Mouse (Mus musculus): ENCODE data around the gene Nck2. TPM values are rescaled to one million over a fixed set of nuclear protein-coding genes. Genes with fewer than 3 reads are reported as not detected.

The Nck2 gene
- polyA plus RNA-seq, 1 experiment, result 28.5 TPM

DNA sequence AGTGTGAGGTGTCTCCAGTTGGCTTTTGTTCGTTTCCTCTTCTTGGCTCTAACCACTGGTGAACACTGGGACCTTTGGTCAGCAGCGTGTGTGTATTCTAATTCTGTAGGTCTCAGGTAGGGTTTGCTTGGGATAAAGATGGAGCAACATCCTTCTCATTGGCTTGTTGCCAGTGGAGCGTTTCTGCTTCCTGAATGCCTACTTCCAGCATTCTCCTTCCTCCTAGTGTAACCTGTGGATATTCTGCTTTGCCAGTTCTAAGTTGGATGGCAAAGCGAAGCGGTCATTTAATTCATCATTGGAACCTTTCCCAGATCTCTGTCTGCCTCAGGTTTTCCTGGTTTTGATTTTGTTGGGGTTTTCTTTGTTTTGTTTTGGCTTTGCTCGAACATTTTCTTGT lies 59.3 kb downstream of the Nck2 start:
- Histone ChIP-seq H3K4me1 (ENCODE audit: control insufficient read depth, insufficient read depth, low read length) (peaks cover 6% of the 10 kb centered on the region), H3K27ac (ENCODE audit: insufficient read depth, low read length) (no peak overlapping the region; the same call in 1 of the 2 replicates)

DNA sequence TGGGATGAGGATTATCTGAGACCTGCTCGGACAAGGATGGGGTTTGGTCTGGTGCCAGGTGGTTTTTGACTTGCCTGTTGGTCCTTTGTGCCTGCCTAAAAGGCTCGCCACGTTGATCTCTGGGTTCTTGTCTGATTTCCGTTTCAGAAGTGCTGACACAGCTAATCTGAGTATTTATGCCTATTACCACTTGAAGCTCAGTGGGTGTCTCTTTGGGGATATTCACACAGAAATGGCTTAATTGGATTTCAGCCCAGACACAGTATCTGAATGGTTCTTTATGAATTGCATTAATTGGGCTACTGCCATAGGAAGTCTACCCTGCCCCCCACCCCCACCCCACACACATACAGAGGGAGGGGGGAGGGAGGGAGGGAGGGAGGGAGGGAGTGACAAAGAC lies 59.9 kb downstream of the Nck2 start:
- H3K27ac ChIP-seq (ENCODE audit: insufficient read depth, low read length), result no peak overlapping the region
- TF ChIP-seq POLR2A (IDR thresholded peaks at IDR 0.05; ENCODE audit: low read depth, low read length), result no peak
- peaks cover 6% of the 10 kb centered on the region for H3K4me1 ChIP-seq (ENCODE audit: control insufficient read depth, insufficient read depth, low read length)

More for the DNA sequence above, 59.3 kb downstream of the Nck2 start:
- TF ChIP-seq CTCF (IDR thresholded peaks at IDR 0.05; ENCODE audit: borderline replicate concordance, insufficient read depth, low read length) (no peak), POLR2A (IDR thresholded peaks at IDR 0.05; ENCODE audit: low read depth, low read length) (no peak)
- H3K4me3 ChIP-seq (ENCODE audit: insufficient read depth, low read length), result no peak overlapping the region

DNA sequence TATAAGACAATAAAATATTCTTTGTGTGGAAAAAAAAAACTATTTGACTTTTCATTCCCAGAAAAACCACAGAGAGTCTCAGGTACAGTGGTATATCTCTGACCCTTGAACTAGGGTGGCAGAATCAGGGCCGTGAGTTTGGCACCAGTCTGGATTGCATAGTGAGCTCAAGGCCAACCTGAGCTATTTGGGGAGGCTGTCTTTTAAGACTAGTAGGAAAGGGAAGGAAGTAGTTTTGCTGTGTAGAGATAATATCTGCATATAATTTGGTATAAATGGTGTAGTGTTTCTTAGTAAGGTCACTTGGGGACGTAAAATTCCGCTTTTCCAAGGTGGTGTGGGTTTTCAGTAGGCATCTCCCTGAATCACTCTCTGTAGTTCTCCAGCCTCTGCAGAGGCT lies 62.3 kb downstream of the Nck2 start:
- TF ChIP-seq CTCF (IDR thresholded peaks at IDR 0.05; ENCODE audit: borderline replicate concordance, insufficient read depth, low read length) (no peak), POLR2A (IDR thresholded peaks at IDR 0.05; ENCODE audit: low read depth, low read length) (no peak)
- H3K27ac ChIP-seq (ENCODE audit: insufficient read depth, low read length), result no peak overlapping the region
- no peak overlapping the region for H3K4me3 ChIP-seq (ENCODE audit: insufficient read depth, low read length)
- H3K4me1 ChIP-seq (ENCODE audit: control insufficient read depth, insufficient read depth, low read length), result peaks cover 6% of the 10 kb centered on the region

More for the DNA sequence above, 59.9 kb downstream of the Nck2 start:
- no peak overlapping the region for H3K4me3 ChIP-seq (ENCODE audit: insufficient read depth, low read length)

- TF ChIP-seq POLR2A (IDR thresholded peaks at IDR 0.05; ENCODE audit: low read depth, low read length) (no peak), CTCF (IDR thresholded peaks at IDR 0.05; ENCODE audit: borderline replicate concordance, insufficient read depth, low read length) (no peak)
- H3K4me3 ChIP-seq (ENCODE audit: insufficient read depth, low read length), result no peak overlapping the region
- H3K4me1 ChIP-seq (ENCODE audit: control insufficient read depth, insufficient read depth, low read length), result peaks cover 6% of the 10 kb centered on the region
- H3K27ac ChIP-seq (ENCODE audit: insufficient read depth, low read length), result no peak overlapping the region
These were observed 63.4 kb downstream of the Nck2 start for GRCm38 (mm10) chr1:43507809-43508208.

DNA sequence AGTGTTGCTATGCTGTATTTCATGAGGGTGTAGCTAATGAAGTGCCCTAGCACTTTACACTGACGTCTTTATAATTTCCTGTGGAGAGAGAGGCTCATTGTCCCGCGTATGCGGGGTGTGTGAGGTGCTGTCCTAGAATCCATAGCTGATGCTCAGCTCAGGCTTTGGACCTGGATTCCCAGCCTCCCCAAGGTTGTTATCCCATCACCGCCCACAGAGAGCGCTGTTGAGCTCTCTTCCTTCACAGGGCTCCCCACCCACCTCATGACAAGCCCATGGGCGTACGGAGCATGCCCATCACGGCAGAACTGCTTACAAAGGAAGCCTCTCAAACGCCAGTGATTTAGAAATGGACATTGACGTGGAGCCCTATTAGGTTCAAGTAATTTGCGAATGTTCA lies 66.9 kb downstream of the Nck2 start:
- TF ChIP-seq POLR2A (IDR thresholded peaks at IDR 0.05; ENCODE audit: low read depth, low read length) (no peak), CTCF (IDR thresholded peaks at IDR 0.05; ENCODE audit: borderline replicate concordance, insufficient read depth, low read length) (no peak)
- Histone ChIP-seq H3K4me1 (ENCODE audit: control insufficient read depth, insufficient read depth, low read length) (no peaks in the 10 kb centered on the region), H3K4me3 (ENCODE audit: insufficient read depth, low read length) (no peak overlapping the region), H3K27ac (ENCODE audit: insufficient read depth, low read length) (no peak overlapping the region)

GRCm38 (mm10) chr1:43511667-43512066 lies 67.3 kb downstream of the Nck2 start:
- Histone ChIP-seq H3K4me1 (ENCODE audit: control insufficient read depth, insufficient read depth, low read length) (no peaks in the 10 kb centered on the region), H3K4me3 (ENCODE audit: insufficient read depth, low read length) (no peak overlapping the region), H3K27ac (ENCODE audit: insufficient read depth, low read length) (no peak overlapping the region)
- TF ChIP-seq CTCF (IDR thresholded peaks at IDR 0.05; ENCODE audit: borderline replicate concordance, insufficient read depth, low read length) (no peak), POLR2A (IDR thresholded peaks at IDR 0.05; ENCODE audit: low read depth, low read length) (no peak)

DNA sequence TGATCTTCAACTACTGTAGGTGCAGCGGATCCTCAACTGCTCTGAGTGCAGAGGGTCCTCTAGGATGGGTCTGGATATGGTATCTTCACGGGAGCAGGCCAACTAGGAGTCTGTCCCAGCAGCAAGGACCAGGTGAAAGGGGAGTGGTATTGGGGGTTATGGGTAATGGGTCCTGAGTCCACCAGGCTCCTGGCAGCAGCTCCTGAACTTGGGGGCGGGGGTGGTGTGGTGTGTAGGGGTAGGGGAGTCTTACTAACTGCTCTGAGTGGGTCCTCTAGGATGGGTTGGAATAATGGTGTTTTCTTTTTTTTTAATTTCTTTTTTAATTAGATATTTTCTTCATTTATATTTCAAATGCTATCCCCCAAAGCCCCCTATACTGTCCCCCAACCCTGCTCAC lies 73.0 kb downstream of the Nck2 start:
- TF ChIP-seq POLR2A (IDR thresholded peaks at IDR 0.05; ENCODE audit: low read depth, low read length) (no peak), CTCF (IDR thresholded peaks at IDR 0.05; ENCODE audit: borderline replicate concordance, insufficient read depth, low read length) (no peak)
- Histone ChIP-seq H3K27ac (ENCODE audit: insufficient read depth, low read length) (no peak overlapping the region), H3K4me1 (ENCODE audit: control insufficient read depth, insufficient read depth, low read length) (0 out of 2 replicates have a peak, but pooled peaks cover 2% of the 10 kb centered on the region), H3K4me3 (ENCODE audit: insufficient read depth, low read length) (no peak overlapping the region)

DNA sequence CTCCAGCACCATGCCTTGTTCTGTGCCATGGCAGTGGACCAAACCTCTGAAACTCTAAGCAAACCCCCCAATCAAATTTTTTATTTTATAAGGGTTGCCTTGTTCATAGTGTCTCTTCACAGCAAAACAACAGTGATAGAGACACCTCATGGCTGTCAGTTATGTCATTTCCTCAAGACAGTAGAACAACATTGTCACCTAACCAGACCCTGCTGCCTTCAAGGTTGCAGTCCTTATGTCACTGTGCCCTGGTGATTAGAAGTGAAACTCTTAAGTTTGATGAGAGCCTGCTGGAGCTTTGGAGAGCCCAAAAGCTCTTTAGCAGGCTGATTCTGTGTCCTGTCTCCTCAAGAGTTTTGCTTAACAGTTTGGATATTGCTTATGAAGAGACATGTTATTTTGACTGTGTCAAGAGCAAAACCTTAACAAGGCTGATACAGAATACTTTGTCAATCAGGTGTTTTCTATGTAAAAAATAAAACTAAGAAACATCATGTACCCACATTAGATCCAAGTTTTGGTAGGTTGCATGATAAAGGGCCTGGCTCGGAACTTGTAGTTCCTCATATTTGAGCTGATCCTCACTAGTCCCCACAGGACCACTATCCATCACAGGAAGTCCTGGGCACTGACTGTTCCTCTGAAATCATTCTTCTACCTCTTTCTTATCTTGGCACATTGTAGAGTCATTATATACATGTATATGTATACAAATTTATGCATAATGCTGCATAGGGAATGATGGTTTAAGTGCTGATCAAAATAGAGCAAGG lies 76.0 kb downstream of the Nck2 start:
- no peak overlapping the region for H3K4me3 ChIP-seq (ENCODE audit: insufficient read depth, low read length)
- TF ChIP-seq CTCF (IDR thresholded peaks at IDR 0.05; ENCODE audit: borderline replicate concordance, insufficient read depth, low read length) (no peak), POLR2A (IDR thresholded peaks at IDR 0.05; ENCODE audit: low read depth, low read length) (no peak)
- H3K4me1 ChIP-seq (ENCODE audit: control insufficient read depth, insufficient read depth, low read length), result 0 out of 2 replicates have a peak, but pooled peaks cover 2% of the 10 kb centered on the region
- no peak overlapping the region for H3K27ac ChIP-seq (ENCODE audit: insufficient read depth, low read length)

GRCm38 (mm10) chr1:43520989-43521371 lies 76.6 kb downstream of the Nck2 start:
- Histone ChIP-seq H3K27ac (ENCODE audit: insufficient read depth, low read length) (no peak overlapping the region), H3K4me1 (ENCODE audit: control insufficient read depth, insufficient read depth, low read length) (0 out of 2 replicates have a peak, but pooled peaks cover 2% of the 10 kb centered on the region), H3K4me3 (ENCODE audit: insufficient read depth, low read length) (no peak overlapping the region)
- TF ChIP-seq CTCF (IDR thresholded peaks at IDR 0.05; ENCODE audit: borderline replicate concordance, insufficient read depth, low read length) (no peak), POLR2A (IDR thresholded peaks at IDR 0.05; ENCODE audit: low read depth, low read length) (no peak)

DNA sequence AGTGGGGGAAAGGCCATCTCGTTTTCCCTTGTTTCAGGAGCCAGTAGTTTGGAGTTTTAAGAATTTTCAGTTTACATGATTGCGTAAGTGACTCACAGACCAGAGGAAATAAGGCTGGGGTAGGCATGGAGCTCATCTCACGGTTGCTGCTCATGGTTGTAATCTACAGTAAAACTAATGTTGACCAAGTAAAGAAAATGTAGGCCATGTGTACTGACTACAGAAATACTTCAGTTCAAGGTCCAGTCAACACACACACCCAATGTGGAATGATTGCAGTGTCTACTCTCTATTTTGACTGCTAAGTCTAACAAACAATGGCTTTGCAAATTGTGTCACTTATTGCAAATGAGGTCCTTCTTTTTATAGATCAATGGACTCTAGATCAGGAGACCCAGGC lies 77.1 kb downstream of the Nck2 start:
- H3K4me1 ChIP-seq (ENCODE audit: control insufficient read depth, insufficient read depth, low read length), result 0 out of 2 replicates have a peak, but pooled peaks cover 2% of the 10 kb centered on the region
- no peak overlapping the region for H3K27ac ChIP-seq (ENCODE audit: insufficient read depth, low read length)
- no peak for TF ChIP-seq POLR2A (IDR thresholded peaks at IDR 0.05; ENCODE audit: low read depth, low read length)
- TF ChIP-seq CTCF (IDR thresholded peaks at IDR 0.05; ENCODE audit: borderline replicate concordance, insufficient read depth, low read length), result no peak
- H3K4me3 ChIP-seq (ENCODE audit: insufficient read depth, low read length), result no peak overlapping the region
